Mouse (Mus musculus) hematopoietic stem cell, adult 5-6 weeks (primary cell): ENCODE data around the gene Amt. TPM values are rescaled to one million over a fixed set of nuclear protein-coding genes. Genes with fewer than 3 reads are reported as not detected.

ENCODE experiments used
- ATAC-seq, 2 experiments: fragments of 125-278 bp in 1 of 2; replicated peaks in 1 of 2; 2 replicates each; pipeline ENCODE4 v1.8.0; 2016 to 2017; ENCODE audit warnings: inconsistent platforms in 2 of 2, mild to moderate bottlenecking in 2 of 2, moderate number of reproducible peaks in 2 of 2, low read depth in 1 of 2, moderate TSS enrichment in 1 of 2; ENCODE audit not compliant: low FRiP score in 2 of 2, poor library complexity in 2 of 2, severe bottlenecking in 2 of 2, insufficient read depth in 1 of 2, low TSS enrichment in 1 of 2
- total RNA-seq: library from RNA; stranded (forward); fragments of 172-1452, 232-1000 nt; gene quantifications from 2 replicates; pipeline ENCODE4 v1.2.3, GENCODE M21; 2017

The Amt gene
- total RNA-seq, 1 experiment from 2014 or later, result 1.6 TPM

DNA sequence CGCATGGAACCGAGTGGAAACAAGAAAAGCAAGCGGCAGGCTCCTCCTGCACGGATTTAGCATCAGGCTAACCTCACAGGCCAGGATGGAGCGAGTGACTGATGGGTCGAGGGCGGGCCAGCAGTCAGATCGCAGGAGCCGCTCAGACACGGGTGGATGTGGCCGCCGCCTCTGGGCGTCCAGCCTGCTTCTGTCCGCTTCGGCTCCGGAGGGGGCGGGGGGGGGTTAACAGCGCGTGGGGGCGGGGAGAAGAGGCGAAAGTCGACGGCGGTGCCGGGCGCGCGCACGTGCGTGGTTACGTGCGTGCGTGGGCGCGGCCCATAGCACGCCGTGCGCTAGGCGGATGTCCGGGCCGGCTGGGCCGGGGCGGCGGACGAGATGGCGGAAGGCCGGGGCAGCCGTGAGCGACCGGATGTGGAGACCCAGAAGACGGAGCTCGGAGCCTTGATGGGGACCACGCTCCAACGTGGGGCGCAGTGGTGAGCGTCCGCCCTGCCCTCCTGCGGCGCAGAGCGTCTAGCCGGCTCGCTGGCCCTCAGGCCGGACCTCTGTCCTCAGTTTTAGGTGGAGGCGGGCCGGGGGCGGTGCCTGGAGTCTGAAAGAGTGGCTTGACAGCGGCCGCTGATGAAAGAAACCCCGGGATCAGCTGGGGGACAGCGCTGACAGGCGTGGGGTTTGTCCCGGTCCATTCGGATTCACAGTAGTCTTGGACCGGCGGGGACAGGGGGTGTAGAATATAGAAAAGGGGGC is 51.1 kb downstream of the Amt start, which contains the start of gene Usp4:
Gene Usp4, plus strand, starts transcription at position 314 of the 750 bp plus-strand sequence.
- peak; percentile 83 to 87 for ATAC-seq

DNA sequence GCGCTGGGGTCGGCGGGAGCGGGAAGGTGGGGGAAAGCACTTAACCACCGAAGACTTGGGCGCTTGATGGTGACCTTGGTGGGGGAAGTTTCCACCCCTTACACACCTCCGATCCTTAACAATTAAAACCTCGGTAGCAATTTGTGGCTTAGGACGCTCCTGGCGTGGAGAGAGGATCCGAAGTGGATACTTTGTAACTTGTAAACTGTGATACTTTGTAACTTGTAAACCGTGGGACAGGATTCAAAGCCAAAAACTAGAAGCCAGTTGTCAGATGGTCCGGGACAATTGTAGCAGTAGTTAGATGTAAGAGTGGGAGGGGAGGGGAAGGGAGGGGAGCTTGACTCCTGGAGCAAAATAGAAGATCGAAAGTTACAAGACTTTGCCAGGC is 51.6 kb downstream of the Amt start:
- 0 out of 4 replicates have a peak, but pooled peaks of 1 of the 2 experiments have one; percentile 9 for ATAC-seq

DNA sequence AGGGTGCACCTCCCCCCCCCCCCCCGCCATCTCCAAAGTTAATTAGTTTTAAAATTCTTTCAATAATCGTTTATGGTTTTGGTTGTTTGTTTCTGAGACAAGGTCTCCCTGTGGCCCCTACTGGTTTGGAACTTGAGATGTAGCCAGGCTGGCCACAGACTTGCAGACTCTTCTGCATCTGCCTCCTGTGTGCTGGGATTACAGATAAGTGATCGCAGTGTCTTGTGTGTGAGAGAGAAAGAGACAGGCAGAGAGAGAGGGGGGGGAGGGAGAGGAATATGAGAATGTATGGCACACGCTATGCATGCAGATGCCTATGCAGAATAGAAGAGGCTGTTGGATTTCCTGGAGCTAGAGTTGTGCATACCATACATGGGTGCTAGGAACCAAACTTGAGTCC is 53.1 kb downstream of the Amt start:
- ATAC-seq, result no peak

Other genes with a start within 250 kb of the Amt start
- gene Gmppb, start 247.6 kb upstream of the Amt start, total RNA-seq, result 10.8 and 16.2 TPM in 2 replicates
- gene Amigo3, start 243.7 kb upstream of the Amt start, total RNA-seq, result 1.9 and 3.4 TPM in 2 replicates
- not detected in 2 replicates for gene Mst1, start 216.4 kb upstream of the Amt start, total RNA-seq
- gene Rnf123, start 213.5 kb upstream of the Amt start, total RNA-seq, result 35.1 and 40.5 TPM in 2 replicates
- gene Apeh, start 202.2 kb upstream of the Amt start, total RNA-seq, result 90.6 and 109 TPM in 2 replicates
- gene Bsn, start 106.5 kb upstream of the Amt start, total RNA-seq, result 2.7 and 3.6 TPM in 2 replicates
- 9.8 and 14.1 TPM in 2 replicates for gene Dag1, start 32.9 kb upstream of the Amt start, total RNA-seq
- 7.0 and 12.5 TPM in 2 replicates for gene Nicn1, start 6.4 kb upstream of the Amt start, total RNA-seq
- gene Rhoa, start 9.3 kb downstream of the Amt start, total RNA-seq, result 251 and 320 TPM in 2 replicates
- gene Tcta, start 9.3 kb downstream of the Amt start, total RNA-seq, result 8.5 and 9.7 TPM in 2 replicates
- 711 and 1,132 TPM in 2 replicates for gene Gpx1, start 42.0 kb downstream of the Amt start, total RNA-seq
- gene Usp4, start 51.0 kb downstream of the Amt start, total RNA-seq, result 54.7 and 65.7 TPM in 2 replicates
- 1.3 and 2.9 TPM in 2 replicates for gene 1700102P08Rik, start 96.0 kb downstream of the Amt start, total RNA-seq
- 0.69 and 1.7 TPM in 2 replicates for gene Ccdc36, start 131.6 kb downstream of the Amt start, total RNA-seq
- not detected in 2 replicates for gene BC048562, start 139.6 kb downstream of the Amt start, total RNA-seq
- 13.4 and 13.8 TPM in 2 replicates for gene Ccdc71, start 163.7 kb downstream of the Amt start, total RNA-seq
- gene Klhdc8b, start 164.7 kb downstream of the Amt start, total RNA-seq, result 12.1 and 18.6 TPM in 2 replicates
- 1.8 and 6.4 TPM in 2 replicates for gene Lamb2, start 182.9 kb downstream of the Amt start, total RNA-seq
- gene Usp19, start 193.7 kb downstream of the Amt start, total RNA-seq, result 73.6 and 74.6 TPM in 2 replicates
- gene Qars, start 210.9 kb downstream of the Amt start, total RNA-seq, result 150 and 153 TPM in 2 replicates
- gene Qrich1, start 220.0 kb downstream of the Amt start, total RNA-seq, result 144 and 193 TPM in 2 replicates